Mouse (Mus musculus) left cerebral cortex, adult 8-10 months (tissue): ENCODE measurements around the gene Tube1. TPM values are rescaled to one million over a fixed set of nuclear protein-coding genes. Genes with fewer than 3 reads are reported as not detected.
"Not testable (repeated sequence)": the region's sequence is repeated elsewhere in the genome, so short reads cannot be mapped to it uniquely, and the experiment has no call there.

ENCODE experiments used
- DNase-seq, 2 experiments: peaks; one replicate each; pipeline ENCODE4 v3.0.0; 2022; ENCODE audit warnings: low spot score in 2 of 2
- total RNA-seq, 4 experiments: library from RNA; stranded (reverse); gene quantifications; 2 replicates each; pipeline ENCODE4 v1.2.4; 2022

Tube1 gene
- total RNA-seq, 4 experiments from 2014 or later, result 2.1 to 2.9 (median 2.2) TPM

DNA sequence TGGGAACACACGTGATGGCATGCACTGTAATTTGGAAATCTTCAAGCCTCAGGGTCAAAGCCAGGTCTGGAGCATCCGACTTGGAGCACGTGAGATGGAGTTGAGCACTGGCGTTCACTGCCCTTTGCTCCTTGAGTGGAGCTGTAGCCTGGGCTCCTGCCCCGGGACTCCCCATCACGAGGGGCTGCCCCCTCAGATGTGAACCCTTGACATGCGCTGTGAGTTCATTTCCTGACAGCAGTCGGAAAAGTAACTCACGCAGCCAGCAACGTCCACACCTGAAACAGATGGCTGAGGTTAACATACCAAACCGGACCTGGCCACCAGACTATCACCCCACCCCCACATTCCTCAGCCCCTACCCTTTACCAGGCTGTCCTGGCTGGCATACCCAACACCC, 33.8 kb downstream of the Tube1 start:
- DNase-seq, result no peak

DNA sequence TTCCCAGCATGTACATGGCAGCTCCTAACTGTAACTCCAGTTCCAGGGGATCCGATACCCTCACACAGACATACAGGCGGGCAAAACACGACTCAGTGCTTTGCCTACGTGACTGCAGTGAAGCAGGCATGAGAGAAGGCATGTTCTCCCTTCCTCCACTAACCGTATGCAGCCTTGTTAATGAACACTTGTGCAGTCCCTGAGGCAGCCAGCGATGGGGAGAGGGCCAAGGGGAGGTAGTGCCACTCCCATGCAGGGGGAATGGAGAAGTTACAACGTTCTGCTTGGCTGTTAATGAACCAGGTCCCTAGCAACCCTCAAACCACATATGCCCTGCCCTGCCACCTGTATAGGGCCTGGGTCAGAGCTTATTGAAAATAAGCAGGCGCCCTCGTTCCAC, 35.9 kb downstream of the Tube1 start:
- no peak for DNase-seq

DNA sequence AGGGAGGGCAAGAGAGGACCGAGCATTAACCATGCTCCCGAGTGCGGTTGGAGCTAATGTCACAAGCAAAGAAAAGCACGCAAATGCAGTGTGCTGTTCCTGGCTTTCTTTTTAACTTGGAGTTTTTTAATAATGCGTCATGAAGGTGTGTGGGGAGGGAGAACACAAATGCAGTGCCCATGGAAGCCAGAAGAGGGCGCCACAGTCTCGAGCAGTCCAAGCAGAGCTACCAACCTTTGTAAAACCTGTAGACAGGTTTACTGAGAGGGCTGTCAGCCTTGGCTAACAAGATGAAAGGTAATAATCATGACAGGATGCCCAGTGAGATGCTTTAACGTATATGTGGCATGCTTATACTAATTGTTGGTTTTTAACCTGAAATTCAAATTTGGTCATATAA, 36.4 kb downstream of the Tube1 start:
- peak; percentile 55 to 69 for DNase-seq

DNA sequence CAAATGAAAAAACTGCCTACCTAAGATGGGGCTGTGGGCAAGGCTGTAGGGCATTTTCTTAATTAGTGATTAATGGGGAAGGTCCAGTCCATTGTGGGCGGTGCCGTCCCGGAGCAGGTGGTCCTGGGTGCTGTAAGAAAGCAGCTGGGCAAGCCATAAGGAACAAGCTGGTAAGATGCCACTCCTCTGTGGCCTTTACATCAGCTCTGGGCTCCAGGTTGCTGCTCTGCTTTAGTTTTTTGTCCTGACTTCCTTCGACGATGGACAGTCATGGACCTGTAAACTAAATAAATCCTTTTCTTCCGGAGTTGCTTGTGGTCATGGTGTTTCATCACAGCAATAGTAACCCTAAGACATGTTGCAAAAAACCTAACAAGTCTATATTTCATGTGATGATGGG, 36.9 kb downstream of the Tube1 start:
- no peak for DNase-seq

DNA sequence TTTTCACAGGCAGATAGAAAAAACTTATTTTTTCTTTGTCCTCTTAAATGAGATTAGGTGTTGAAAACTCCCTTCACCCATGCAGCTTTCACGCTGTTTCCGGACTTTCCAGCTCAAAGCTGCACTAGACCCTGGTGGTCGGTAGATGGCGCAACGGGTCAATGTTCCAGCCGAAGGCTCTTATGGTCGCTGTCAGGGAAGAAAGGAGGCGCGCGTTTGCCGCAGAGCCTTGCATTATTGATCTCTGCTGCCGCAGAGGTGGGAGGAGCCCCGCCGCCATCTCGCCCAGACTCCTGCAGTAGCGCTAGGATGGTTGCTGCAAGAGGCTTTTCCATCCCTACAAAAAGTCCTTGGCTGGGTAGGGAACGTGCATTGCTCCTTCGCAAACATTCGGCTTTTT, 37.4 kb downstream of the Tube1 start:
- peak; percentile 89 to 91 for DNase-seq

DNA sequence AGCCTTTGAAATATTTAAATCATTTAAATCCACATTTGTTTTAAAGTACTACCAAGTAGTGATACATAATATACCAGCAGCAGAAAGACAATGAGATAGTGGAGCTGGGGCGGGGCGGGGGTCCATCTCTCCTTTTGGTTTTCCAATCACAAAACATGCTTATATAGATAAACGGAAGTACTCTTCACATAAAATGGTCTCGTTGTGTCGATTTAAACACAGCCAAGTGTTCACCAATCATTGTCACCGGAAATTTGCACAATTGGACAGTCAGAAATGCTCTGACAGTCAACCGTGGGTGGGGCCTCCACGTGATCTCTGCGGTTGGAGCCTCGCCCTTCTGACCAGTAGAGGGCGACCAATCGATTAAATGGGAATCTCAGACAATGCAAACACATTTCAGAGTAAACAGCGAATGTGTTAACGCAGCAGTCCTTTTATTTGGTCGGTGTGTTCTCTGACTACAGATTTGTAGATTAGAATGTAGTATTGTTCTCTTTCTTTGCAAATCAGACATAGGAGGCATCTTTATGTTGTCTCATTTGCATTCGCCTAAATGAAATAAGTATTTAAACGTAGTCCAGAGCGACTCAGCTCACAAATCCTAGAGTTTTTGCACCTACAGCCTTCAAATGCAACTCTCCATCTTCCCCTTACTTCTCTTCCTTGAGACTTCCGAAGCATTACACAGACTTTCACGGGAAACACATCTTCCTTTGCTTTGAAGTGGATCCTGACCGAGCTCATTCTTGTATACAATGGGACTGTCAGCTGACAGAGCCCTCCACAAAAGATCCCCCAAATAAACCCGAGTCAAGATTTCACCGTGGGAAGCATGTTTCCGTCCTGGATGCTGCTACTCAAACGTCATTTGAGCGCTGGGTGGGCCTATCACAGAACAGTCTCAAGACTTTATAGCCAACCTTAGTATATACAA, 38.1 kb downstream of the Tube1 start:
- peak; percentile 76 to 90 for DNase-seq

DNA sequence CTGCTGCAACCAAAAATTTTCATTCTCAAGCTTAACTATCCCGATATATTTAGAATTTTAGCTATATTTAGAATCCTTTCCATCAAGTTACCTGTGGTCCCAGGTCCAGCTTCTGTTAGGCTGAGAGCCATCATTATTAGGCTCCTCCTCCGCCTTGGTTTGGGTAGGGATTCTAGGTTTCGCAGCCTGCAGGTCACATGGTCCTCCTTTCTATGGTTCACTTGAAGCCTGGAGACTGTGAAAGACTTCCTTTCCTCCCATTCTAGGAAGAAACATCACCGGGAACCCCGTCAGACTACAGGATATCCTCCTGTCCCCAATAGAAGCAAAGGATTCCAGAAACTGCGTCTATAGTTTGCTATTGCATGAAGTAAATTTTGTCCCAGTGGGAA, 38.8 kb downstream of the Tube1 start:
- no peak for DNase-seq

DNA sequence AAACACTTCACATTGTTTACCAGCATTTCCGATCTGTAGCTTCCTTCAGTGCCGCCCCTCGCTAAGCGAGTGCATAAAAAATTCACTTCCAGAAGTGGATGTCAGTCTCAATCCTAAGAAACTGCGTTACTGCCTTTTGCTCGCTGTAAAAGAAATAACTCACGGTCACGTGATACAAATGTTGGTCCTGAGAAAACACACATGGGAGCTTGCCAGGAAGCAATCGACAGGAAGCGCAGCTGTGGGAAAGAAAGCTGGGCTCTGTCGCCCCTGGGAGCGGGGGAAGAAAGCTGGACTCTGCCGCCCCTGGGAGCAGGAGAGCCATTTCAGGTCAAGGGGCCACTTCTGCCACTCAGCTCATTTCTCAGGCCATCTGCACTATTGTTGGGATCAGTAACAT, 39.3 kb downstream of the Tube1 start:
- no peak for DNase-seq

DNA sequence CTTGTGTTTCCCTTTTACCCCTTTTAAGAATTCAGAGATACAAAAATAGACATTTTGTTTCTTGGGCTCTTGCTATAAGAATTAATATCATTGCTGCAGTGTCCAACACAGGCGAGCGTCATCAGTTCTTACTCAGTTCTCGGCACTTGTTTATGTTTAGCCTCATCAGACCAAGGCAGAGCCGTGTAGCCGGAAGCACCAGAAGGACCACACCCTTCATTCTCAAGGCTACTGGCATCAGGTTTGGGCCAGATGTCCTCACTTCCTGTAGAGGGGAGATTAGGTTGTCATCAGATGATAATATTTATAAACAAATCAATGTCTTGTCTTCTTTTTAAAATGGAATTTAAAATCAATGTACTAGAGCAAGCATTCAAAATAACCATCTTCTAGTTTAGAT, 43.2 kb downstream of the Tube1 start:
- DNase-seq, result no peak

- peak in 1 of 2 experiments; percentile 57 for DNase-seq
Observed at GRCm38 (mm10) chr10:39184864-39185544, 51.2 kb downstream of the Tube1 start.

GRCm38 (mm10) chr10:39185545-39185906, 51.8 kb downstream of the Tube1 start:
- DNase-seq, result no peak

DNA sequence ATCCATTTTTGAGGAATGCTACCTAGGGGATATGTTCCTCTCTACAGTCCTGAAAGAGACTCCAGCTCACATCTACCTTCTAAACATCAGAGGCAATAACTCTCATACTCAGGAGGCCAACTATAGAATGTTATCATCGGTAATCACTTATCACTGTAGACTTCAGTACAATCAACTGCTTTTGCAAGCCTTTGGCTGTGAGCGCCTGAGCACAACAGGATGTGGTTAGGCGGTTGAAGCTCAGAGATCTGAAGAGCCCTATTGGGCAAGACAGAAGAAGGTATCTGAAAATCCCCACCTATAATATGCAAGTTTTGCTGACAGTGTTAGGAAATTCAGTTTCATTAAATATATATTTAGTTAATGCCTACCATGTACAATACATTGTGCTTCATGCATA, 58.9 kb downstream of the Tube1 start:
- no peak for DNase-seq

DNA sequence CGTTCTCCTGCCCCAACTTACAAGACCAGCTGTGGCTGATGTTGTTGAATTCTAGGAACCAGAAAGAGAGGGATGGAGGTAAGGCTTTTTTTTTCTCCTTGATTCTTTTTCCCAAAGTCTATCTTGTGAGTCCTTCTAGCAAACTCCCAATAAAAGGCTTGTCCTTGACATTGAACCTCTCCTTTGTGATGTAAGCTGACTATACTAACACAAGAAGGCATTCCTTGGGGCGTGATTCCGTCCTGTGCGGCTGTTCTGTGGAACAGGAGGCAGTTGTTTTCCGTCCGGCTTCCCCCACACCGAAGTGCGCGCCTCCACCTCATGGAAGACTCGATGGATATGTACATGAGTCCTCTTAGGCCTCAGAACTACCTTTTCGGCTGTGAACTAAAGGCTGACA, 64.4 kb downstream of the Tube1 start:
- DNase-seq, result not testable (repeated sequence)

Other genes with a start within 250 kb of the Tube1 start
- gene Lama4, start 168.5 kb upstream of the Tube1 start, total RNA-seq, result 10 to 100 TPM in 2 of 4 experiments, 1 to 10 TPM in 2; 9.5 to 16.4 (median 11.6) TPM
- 10 to 100 TPM; 12.8 to 16.9 (median 15.3) TPM for gene Fam229b, start 62 bp upstream of the Tube1 start, total RNA-seq
- gene Ccn6, start 29.8 kb downstream of the Tube1 start, total RNA-seq, result under 1 TPM in 3 of 4 experiments, not detected in 1; 0.35 to 0.59 (median 0.55) TPM
- 100 to 1,000 TPM; 100 to 111 (median 108) TPM for gene Fyn, start 234.9 kb downstream of the Tube1 start, total RNA-seq